Mouse (Mus musculus): ENCODE results near the gene Dst.

DNA sequence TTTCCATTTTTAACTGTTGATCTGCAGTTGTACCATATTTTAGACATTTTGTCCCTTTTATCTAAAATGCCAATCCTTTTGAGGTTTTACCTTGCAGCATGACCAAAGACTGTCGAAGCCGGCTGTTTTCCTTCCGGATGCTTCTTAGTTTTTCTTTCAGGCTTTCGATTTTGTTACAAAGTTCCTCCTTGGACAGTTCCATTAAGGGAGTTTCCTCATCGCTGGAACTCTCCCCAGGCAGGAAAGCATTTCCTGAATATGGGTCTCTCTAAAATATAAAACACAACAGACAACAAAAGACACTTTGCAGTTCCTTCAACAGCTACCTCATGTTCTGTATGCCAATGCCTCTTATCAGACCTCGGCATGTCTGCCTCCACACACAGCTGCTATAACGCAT lies 29.9 kb upstream of the Dst start:
- TF ChIP-seq CTCF (IDR thresholded peaks at IDR 0.05; ENCODE audit: insufficient read depth, low read depth, low read length), result no peak
- no peak for TF ChIP-seq POLR2A (IDR thresholded peaks at IDR 0.05; ENCODE audit: insufficient read depth, low read depth, low read length)
